Mouse (Mus musculus): ENCODE measurements at regions not wholly inside any gene's neighbourhood (a gene's known extent, or its start where the extent isn't known, plus 50 kb on each side); places are given as distances from the start of the nearest gene placed in this dataset.

GRCm38 (mm10) chr2:21908813-21909480, 318.4 kb upstream of the Myo3a start:
- no peak for DNase-seq

- peak; percentile 62 for DNase-seq
These were observed 317.8 kb upstream of the Myo3a start for GRCm38 (mm10) chr2:21909481-21909966.

GRCm38 (mm10) chr2:21917804-21918690, 309.3 kb upstream of the Myo3a start:
- no peak for DNase-seq

- no peak for DNase-seq
These were observed 308.2 kb upstream of the Myo3a start for GRCm38 (mm10) chr2:21919091-21919490.

GRCm38 (mm10) chr2:21927656-21928055, 299.6 kb upstream of the Myo3a start:
- DNase-seq = no peak

GRCm38 (mm10) chr2:21939993-21940392, 287.3 kb upstream of the Myo3a start:
- DNase-seq = no peak

- DNase-seq = no peak
These were observed 286.4 kb upstream of the Myo3a start for GRCm38 (mm10) chr2:21940797-21941487.

GRCm38 (mm10) chr2:21941488-21942000, 285.8 kb upstream of the Myo3a start:
- no peak for DNase-seq

- DNase-seq = no peak
These were observed 283.6 kb upstream of the Myo3a start for GRCm38 (mm10) chr2:21943676-21944075.

- no peak for DNase-seq
These were observed 280.8 kb upstream of the Myo3a start for GRCm38 (mm10) chr2:21946484-21946883.

- no peak for DNase-seq
These were observed 276.0 kb upstream of the Myo3a start for GRCm38 (mm10) chr2:21951279-21951678.

GRCm38 (mm10) chr2:21956112-21956963, 271.0 kb upstream of the Myo3a start:
- no peak for DNase-seq

- DNase-seq = peak; percentile 4
These were observed 268.9 kb upstream of the Myo3a start for GRCm38 (mm10) chr2:21958365-21958764.

GRCm38 (mm10) chr2:21958802-21959201, 268.5 kb upstream of the Myo3a start:
- DNase-seq = no peak

- no peak for DNase-seq
These were observed 263.8 kb upstream of the Myo3a start for GRCm38 (mm10) chr2:21963343-21964026.

- DNase-seq = no peak
These were observed 263.2 kb upstream of the Myo3a start for GRCm38 (mm10) chr2:21964027-21964605.

- no peak for DNase-seq
These were observed 256.4 kb upstream of the Myo3a start for GRCm38 (mm10) chr2:21970774-21971406.

- DNase-seq = no peak
These were observed 252.7 kb upstream of the Myo3a start for GRCm38 (mm10) chr2:21974599-21974998.

GRCm38 (mm10) chr2:21975547-21975946, 251.8 kb upstream of the Myo3a start:
- no peak for DNase-seq

GRCm38 (mm10) chr2:21976337-21976736, 251.0 kb upstream of the Myo3a start:
- DNase-seq = no peak

GRCm38 (mm10) chr2:21976831-21977230, 250.5 kb upstream of the Myo3a start:
- DNase-seq = no peak

All from kidney, adult 18-20 months (tissue).